Mouse (Mus musculus): Measurements from ENCODE around the gene Apbb1. TPM values are rescaled to one million over a fixed set of nuclear protein-coding genes. Genes with fewer than 3 reads are reported as not detected.

Apbb1 gene
- polyA plus RNA-seq, 1 experiment from 2014 or later = 59.7 TPM

DNA sequence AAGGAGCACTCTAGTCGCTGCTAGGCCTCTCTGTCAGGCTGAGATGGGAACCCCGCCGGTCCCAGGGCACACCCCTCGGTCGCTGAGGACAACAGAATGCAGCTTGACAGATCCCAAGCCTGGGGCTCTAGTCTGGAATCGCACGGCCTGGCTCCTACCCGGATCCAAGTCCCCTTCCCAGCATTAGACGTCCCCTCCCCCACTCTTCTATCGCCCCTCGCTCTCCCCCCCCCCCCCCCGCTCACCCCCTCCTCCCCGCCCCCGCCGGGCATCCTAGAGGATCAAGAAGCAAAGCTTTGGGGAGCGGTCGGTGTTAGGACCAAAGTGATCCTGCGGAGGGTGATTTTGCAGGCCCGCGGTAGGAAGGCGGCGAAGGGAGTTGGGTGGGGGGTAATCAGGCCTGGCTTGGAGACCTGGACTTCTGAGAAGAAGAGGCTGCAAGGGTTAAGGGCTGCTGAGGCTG, 795 bp downstream of the Apbb1 start:
- 0% methylated on average over 17 of the region's 22 CpGs for WGBS
- no peaks in the 10 kb centered on the region for H3K27me3 ChIP-seq (ENCODE audit: control insufficient read depth, insufficient read depth, low read length)
- peak overlapping the region; percentile 69 for H3K4me2 ChIP-seq (ENCODE audit: low read depth, low read length)
- no peaks in the 10 kb centered on the region for H3K36me3 ChIP-seq (replicated peaks; ENCODE audit: control insufficient read depth, insufficient read depth, low read depth, low read length)
- peaks cover 4% of the 10 kb centered on the region for H3K4me1 ChIP-seq (ENCODE audit: control insufficient read depth, insufficient read depth, low read length)
- H3K4me3 ChIP-seq (ENCODE audit: low read depth, low read length) = peak overlapping the region; percentile 77
- peak overlapping the region; percentile 86 for H3K9ac ChIP-seq (replicated peaks; ENCODE audit: low read length)
- DNase-seq (ENCODE audit: low spot score) = peak; percentile 57
- H3K9me3 ChIP-seq (replicated peaks; ENCODE audit: control insufficient read depth, low read length) = no peaks in the 10 kb centered on the region
- peak overlapping the region; percentile 35; the same call in 1 of the 2 replicates for H3K27ac ChIP-seq (replicated peaks; ENCODE audit: low read depth, low read length)
- ATAC-seq (replicated peaks; ENCODE audit: insufficient number of reproducible peaks, low FRiP score, low TSS enrichment, low read depth) = peak; percentile 73

GRCm38 (mm10) chr7:105578481-105578880, 3.0 kb downstream of the Apbb1 start:
- no peaks in the 10 kb centered on the region for H3K27me3 ChIP-seq (ENCODE audit: control insufficient read depth, insufficient read depth, low read length)
- WGBS = 78% methylated on average over 2 of the region's 2 CpGs
- ATAC-seq (replicated peaks; ENCODE audit: insufficient number of reproducible peaks, low FRiP score, low TSS enrichment, low read depth) (no peak), DNase-seq (ENCODE audit: low spot score) (no peak)
- no peak overlapping the region for H3K4me2 ChIP-seq (ENCODE audit: low read depth, low read length)
- no peak overlapping the region for H3K27ac ChIP-seq (replicated peaks; ENCODE audit: low read depth, low read length)
- peaks cover 1% of the 10 kb centered on the region; the same call in 1 of the 2 replicates for H3K36me3 ChIP-seq (replicated peaks; ENCODE audit: control insufficient read depth, insufficient read depth, low read depth, low read length)
- no peak overlapping the region for H3K4me3 ChIP-seq (ENCODE audit: low read depth, low read length)
- no peaks in the 10 kb centered on the region for H3K9me3 ChIP-seq (replicated peaks; ENCODE audit: control insufficient read depth, low read length)
- no peak overlapping the region for H3K9ac ChIP-seq (replicated peaks; ENCODE audit: low read length)
- peaks cover 4% of the 10 kb centered on the region for H3K4me1 ChIP-seq (ENCODE audit: control insufficient read depth, insufficient read depth, low read length)

DNA sequence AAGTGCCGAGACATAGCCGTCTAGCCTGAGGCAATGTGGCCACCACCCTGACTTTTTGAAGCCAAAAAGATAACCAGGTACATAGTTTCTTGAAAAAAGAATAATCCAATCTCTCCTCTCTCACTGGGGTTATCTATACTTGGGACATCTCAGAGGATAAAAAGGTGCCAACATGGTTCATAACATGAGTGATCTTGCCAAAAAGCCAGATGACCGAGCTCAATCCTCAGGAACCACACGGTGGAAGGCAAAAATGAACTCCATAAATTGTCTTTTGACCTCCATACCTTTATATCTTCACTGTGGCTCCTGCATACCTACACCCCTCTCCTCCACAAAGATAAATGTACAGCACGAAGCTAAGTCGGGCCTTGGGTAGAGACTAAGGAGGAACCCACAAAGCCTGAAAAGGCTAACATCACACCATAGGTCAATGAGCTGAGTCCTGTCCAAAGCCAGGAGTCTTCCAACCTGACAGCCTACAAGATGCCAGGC, 4.0 kb downstream of the Apbb1 start:
- Histone ChIP-seq H3K9me3 (replicated peaks; ENCODE audit: control insufficient read depth, low read length) (no peaks in the 10 kb centered on the region), H3K4me3 (ENCODE audit: low read depth, low read length) (no peak overlapping the region), H3K4me1 (ENCODE audit: control insufficient read depth, insufficient read depth, low read length) (peaks cover 4% of the 10 kb centered on the region), H3K9ac (replicated peaks; ENCODE audit: low read length) (no peak overlapping the region), H3K36me3 (replicated peaks; ENCODE audit: control insufficient read depth, insufficient read depth, low read depth, low read length) (peaks cover 2% of the 10 kb centered on the region; the same call in 1 of the 2 replicates), H3K4me2 (ENCODE audit: low read depth, low read length) (no peak overlapping the region), H3K27ac (replicated peaks; ENCODE audit: low read depth, low read length) (no peak overlapping the region), H3K27me3 (ENCODE audit: control insufficient read depth, insufficient read depth, low read length) (no peaks in the 10 kb centered on the region)
- ATAC-seq (replicated peaks; ENCODE audit: insufficient number of reproducible peaks, low FRiP score, low TSS enrichment, low read depth) (no peak), DNase-seq (ENCODE audit: low spot score) (no peak)
- 86% methylated on average over 6 of the region's 6 CpGs for WGBS

DNA sequence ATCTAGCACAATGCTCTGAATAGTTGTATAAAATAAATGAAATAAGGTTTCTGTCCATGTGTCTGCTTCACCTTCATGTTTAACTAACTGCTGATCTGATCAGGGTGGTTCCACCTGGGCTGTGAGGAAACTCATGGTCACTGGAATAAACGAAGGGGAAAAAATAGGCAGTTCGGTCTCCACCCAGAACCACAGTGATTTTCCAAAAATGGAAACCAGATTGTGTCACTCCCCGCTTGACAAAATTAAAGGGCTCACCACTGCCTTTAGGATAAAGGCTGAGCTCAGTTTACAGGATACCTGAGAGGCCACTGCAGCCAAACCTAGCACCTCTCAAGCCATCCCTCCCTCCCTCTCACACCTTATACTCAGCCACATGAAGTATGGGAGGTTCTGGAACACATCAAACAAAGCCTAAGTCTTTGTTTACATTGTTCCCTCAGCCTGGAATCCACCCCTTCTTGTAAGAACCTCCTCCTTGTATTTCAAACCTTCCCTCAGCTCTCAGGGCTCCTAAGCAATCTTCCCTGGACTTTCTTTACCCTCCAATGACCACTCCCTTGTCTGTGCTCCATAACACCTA, 5.2 kb downstream of the Apbb1 start:
- H3K9me3 ChIP-seq (replicated peaks; ENCODE audit: control insufficient read depth, low read length) = no peaks in the 10 kb centered on the region
- H3K36me3 ChIP-seq (replicated peaks; ENCODE audit: control insufficient read depth, insufficient read depth, low read depth, low read length) = peaks cover 2% of the 10 kb centered on the region; the same call in 1 of the 2 replicates
- H3K4me2 ChIP-seq (ENCODE audit: low read depth, low read length) = no peak overlapping the region
- no peak overlapping the region for H3K9ac ChIP-seq (replicated peaks; ENCODE audit: low read length)
- no peak overlapping the region for H3K27ac ChIP-seq (replicated peaks; ENCODE audit: low read depth, low read length)
- ATAC-seq (replicated peaks; ENCODE audit: insufficient number of reproducible peaks, low FRiP score, low TSS enrichment, low read depth) (no peak), DNase-seq (ENCODE audit: low spot score) (no peak)
- no peak overlapping the region for H3K4me3 ChIP-seq (ENCODE audit: low read depth, low read length)
- peaks cover 4% of the 10 kb centered on the region for H3K4me1 ChIP-seq (ENCODE audit: control insufficient read depth, insufficient read depth, low read length)
- H3K27me3 ChIP-seq (ENCODE audit: control insufficient read depth, insufficient read depth, low read length) = no peaks in the 10 kb centered on the region
- 68% methylated on average over 3 of the region's 3 CpGs for WGBS

DNA sequence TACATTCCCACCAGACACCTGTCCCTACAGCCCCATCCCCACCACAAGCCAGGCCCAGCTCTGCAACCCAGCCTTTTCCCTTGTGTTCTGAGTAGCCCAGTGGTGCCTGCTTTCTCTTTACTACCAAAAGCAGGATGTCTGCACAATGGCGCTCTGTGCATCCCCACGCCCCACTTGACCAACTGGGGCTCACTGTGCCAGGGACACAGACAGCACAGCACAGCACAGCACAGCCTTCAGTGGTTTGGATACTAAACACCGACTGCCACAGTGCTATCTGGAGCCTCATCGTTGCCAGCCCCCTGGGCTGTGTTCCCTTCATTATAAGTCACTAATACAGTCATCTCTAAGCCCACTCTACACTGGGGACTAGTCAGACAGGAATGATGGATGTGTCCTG, 6.9 kb downstream of the Apbb1 start:
- ATAC-seq (replicated peaks; ENCODE audit: insufficient number of reproducible peaks, low FRiP score, low TSS enrichment, low read depth) = no peak

DNA sequence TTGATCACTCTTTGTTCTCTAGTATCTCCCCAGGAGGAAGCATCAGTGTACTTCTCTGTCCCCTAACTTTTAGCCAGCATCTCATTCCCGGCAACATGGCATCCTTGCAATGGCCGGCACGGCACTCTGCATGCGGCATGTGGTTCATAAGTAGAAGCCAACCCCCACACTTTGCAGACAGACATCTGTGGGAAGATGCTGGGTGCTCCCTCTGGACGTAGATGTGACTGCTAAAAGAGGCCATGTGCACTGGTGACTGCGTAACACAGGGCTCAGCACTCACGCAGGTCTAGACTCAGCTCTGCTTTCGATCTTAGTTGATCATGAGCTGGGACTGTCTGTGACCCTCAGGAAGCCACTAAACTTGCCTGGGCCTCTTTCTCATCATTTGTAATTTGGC, 8.5 kb downstream of the Apbb1 start:
- Histone ChIP-seq H3K9me3 (replicated peaks; ENCODE audit: control insufficient read depth, low read length) (no peaks in the 10 kb centered on the region), H3K4me1 (ENCODE audit: control insufficient read depth, insufficient read depth, low read length) (no peaks in the 10 kb centered on the region; the same call in 1 of the 2 replicates), H3K27ac (replicated peaks; ENCODE audit: low read depth, low read length) (no peak overlapping the region), H3K36me3 (replicated peaks; ENCODE audit: control insufficient read depth, insufficient read depth, low read depth, low read length) (peaks cover 2% of the 10 kb centered on the region; the same call in 1 of the 2 replicates), H3K27me3 (ENCODE audit: control insufficient read depth, insufficient read depth, low read length) (no peaks in the 10 kb centered on the region), H3K4me2 (ENCODE audit: low read depth, low read length) (no peak overlapping the region), H3K9ac (replicated peaks; ENCODE audit: low read length) (no peak overlapping the region), H3K4me3 (ENCODE audit: low read depth, low read length) (no peak overlapping the region)
- no peak for DNase-seq (ENCODE audit: low spot score)
- no peak for ATAC-seq (replicated peaks; ENCODE audit: insufficient number of reproducible peaks, low FRiP score, low TSS enrichment, low read depth)
- 94% methylated on average over 8 of the region's 8 CpGs for WGBS

More for the DNA sequence above, 6.9 kb downstream of the Apbb1 start:
- DNase-seq (ENCODE audit: low spot score) = no peak
- H3K4me1 ChIP-seq (ENCODE audit: control insufficient read depth, insufficient read depth, low read length) = no peaks in the 10 kb centered on the region; the same call in 1 of the 2 replicates
- H3K27ac ChIP-seq (replicated peaks; ENCODE audit: low read depth, low read length) = no peak overlapping the region
- no peak overlapping the region for H3K4me2 ChIP-seq (ENCODE audit: low read depth, low read length)
- H3K27me3 ChIP-seq (ENCODE audit: control insufficient read depth, insufficient read depth, low read length) = no peaks in the 10 kb centered on the region
- peaks cover 2% of the 10 kb centered on the region; the same call in 1 of the 2 replicates for H3K36me3 ChIP-seq (replicated peaks; ENCODE audit: control insufficient read depth, insufficient read depth, low read depth, low read length)
- WGBS = 88% methylated on average over 4 of the region's 4 CpGs
- no peaks in the 10 kb centered on the region for H3K9me3 ChIP-seq (replicated peaks; ENCODE audit: control insufficient read depth, low read length)
- H3K9ac ChIP-seq (replicated peaks; ENCODE audit: low read length) = no peak overlapping the region
- H3K4me3 ChIP-seq (ENCODE audit: low read depth, low read length) = no peak overlapping the region

GRCm38 (mm10) chr7:105570756-105571155, 10.7 kb downstream of the Apbb1 start:
- DNase-seq (ENCODE audit: low spot score) = no peak
- Histone ChIP-seq H3K4me3 (ENCODE audit: low read depth, low read length) (no peak overlapping the region), H3K9ac (replicated peaks; ENCODE audit: low read length) (no peak overlapping the region), H3K36me3 (replicated peaks; ENCODE audit: control insufficient read depth, insufficient read depth, low read depth, low read length) (peaks cover 6% of the 10 kb centered on the region), H3K4me2 (ENCODE audit: low read depth, low read length) (no peak overlapping the region), H3K4me1 (ENCODE audit: control insufficient read depth, insufficient read depth, low read length) (no peaks in the 10 kb centered on the region; the same call in 1 of the 2 replicates), H3K27ac (replicated peaks; ENCODE audit: low read depth, low read length) (no peak overlapping the region), H3K27me3 (ENCODE audit: control insufficient read depth, insufficient read depth, low read length) (no peaks in the 10 kb centered on the region), H3K9me3 (replicated peaks; ENCODE audit: control insufficient read depth, low read length) (no peaks in the 10 kb centered on the region)
- ATAC-seq (replicated peaks; ENCODE audit: insufficient number of reproducible peaks, low FRiP score, low TSS enrichment, low read depth) = no peak
- WGBS = 77% methylated on average over 4 of the region's 4 CpGs
